Mouse (Mus musculus) embryo, embryonic 11.5 days (tissue): ENCODE measurements at regions not wholly inside any gene's neighbourhood (a gene's known extent, or its start where the extent isn't known, plus 50 kb on each side); places are given as distances from the start of the nearest gene placed in this dataset.

Source experiments
- DNase-seq: peaks from one replicate; pipeline ENCODE4 v3.0.0-alpha.2; 2012; ENCODE audit warnings: low read depth, low spot score

GRCm38 (mm10) chr14:96592051-96592450 is 73.1 kb upstream of the Klhl1 start:
- DNase-seq = no peak
